Mouse (Mus musculus) bone marrow, adult 2 months (tissue): ENCODE data around the gene 4930467E23Rik.
"Not testable (repeated sequence)": the region's sequence is repeated elsewhere in the genome, so short reads cannot be mapped to it uniquely, and the experiment has no call there.

Experiments used
- CTCF ChIP-seq: fragments of 200-500 bp; IDR thresholded peaks from 2 replicates; pipeline ENCODE4 v1.5.1; 2011; ENCODE audit warnings: low read length, control low read depth; ENCODE audit not compliant: control insufficient read depth, insufficient read depth
- POLR2A ChIP-seq: fragments of 200-500 bp; IDR thresholded peaks from 2 replicates; pipeline ENCODE4 v1.6.1; 2011; ENCODE audit warnings: low read depth, mild to moderate bottlenecking, control low read depth, low read length, borderline replicate concordance; ENCODE audit not compliant: control insufficient read depth

GRCm38 (mm10) chr8:19777500-19777899, 48.1 kb downstream of the 4930467E23Rik start:
- TF ChIP-seq CTCF, POLR2A: not testable (repeated sequence)
